Mouse (Mus musculus) forebrain, embryonic 14.5 days (tissue): ENCODE measurements around the gene Dnaja3. TPM values are rescaled to one million over a fixed set of nuclear protein-coding genes. Genes with fewer than 3 reads are reported as not detected.

Experiments used
- ATAC-seq: fragments of 200-750 bp; cut with Nextera tagmentation; 2 replicates; pipeline ENCODE4 v1.8.0; 2017; ENCODE audit warnings: mild to moderate bottlenecking, moderate library complexity
- DNase-seq: peaks from one replicate; pipeline ENCODE4 v3.0.0-alpha.2; 2015; ENCODE audit warnings: low spot score
- H3K27ac ChIP-seq: fragments of 300-500 bp; sonication (generic); 2 replicates; pipeline ENCODE4 v1.5.1; 2014; ENCODE audit warnings: low read depth, mild to moderate bottlenecking, control low read depth, low read length, moderate library complexity
- H3K27me3 ChIP-seq: fragments of 300-500 bp; sonication (generic); replicated peaks from 2 replicates; pipeline ENCODE4 v1.6.1; 2014; ENCODE audit warnings: low read length, control low read depth, mixed read lengths; ENCODE audit not compliant: control insufficient read depth, insufficient read depth
- H3K36me3 ChIP-seq: fragments of 300-500 bp; sonication (generic); 2 replicates; pipeline ENCODE4 v1.6.1; 2014; ENCODE audit warnings: low read length, control low read depth; ENCODE audit not compliant: control insufficient read depth, insufficient read depth
- H3K4me1 ChIP-seq: fragments of 300-500 bp; sonication (generic); 2 replicates; pipeline ENCODE4 v1.6.1; 2014; ENCODE audit warnings: antibody characterized with exemption, low read length, control low read depth; ENCODE audit not compliant: control insufficient read depth, insufficient read depth
- H3K4me2 ChIP-seq: fragments of 300-500 bp; sonication (generic); 2 replicates; pipeline ENCODE4 v1.6.1; 2014; ENCODE audit warnings: mild to moderate bottlenecking, control low read depth, low read length
- H3K4me3 ChIP-seq: fragments of 300-500 bp; sonication (generic); 2 replicates; pipeline ENCODE4 v1.5.1; 2014; ENCODE audit warnings: low read depth, low read length, control low read depth
- H3K9ac ChIP-seq: fragments of 300-500 bp; sonication (generic); 2 replicates; pipeline ENCODE4 v1.6.1; 2014; ENCODE audit warnings: mild to moderate bottlenecking, low read length, control low read depth, moderate library complexity
- H3K9me3 ChIP-seq: fragments of 300-500 bp; sonication (generic); replicated peaks from 2 replicates; pipeline ENCODE4 v1.6.1; 2016; ENCODE audit warnings: low read length, control low read depth, mixed read lengths; ENCODE audit not compliant: control insufficient read depth
- WGBS: fragments of 180-500 bp; shearing (Covaris S2); extraction: QIAGEN DNeasy Blood & Tissue Kit; methylation state at CpG from one replicate; pipeline ENCODE4 v1.1.7; 2014; 5-methylcytosine and 5-hydroxymethylcytosine counted together
- polyA plus RNA-seq: library from polyadenylated mRNA; unstranded; fragments of >200 nt; fragmentation: Nextera tagmentation; extraction: Ambion mirVana; gene quantifications from 2 replicates; pipeline ENCODE4 v1.2.1, GENCODE M21; 2014

The Dnaja3 gene
- polyA plus RNA-seq, 1 experiment from 2014 or later: 39.7 TPM

GRCm38 (mm10) chr16:4659326-4659725, 19.5 kb downstream of the Dnaja3 start:
- Histone ChIP-seq H3K9me3 (no peaks in the 10 kb centered on the region), H3K9ac (peak overlapping the region; percentile 29), H3K27me3 (no peaks in the 10 kb centered on the region), H3K27ac (0 out of 2 replicates have a peak overlapping the region, but pooled peaks have one; percentile 24), H3K4me1 (peaks cover 9% of the 10 kb centered on the region), H3K36me3 (peaks cover 8% of the 10 kb centered on the region), H3K4me3 (no peak overlapping the region), H3K4me2 (0 out of 2 replicates have a peak overlapping the region, but pooled peaks have one; percentile 20)
- WGBS: 4% methylated on average over 2 of the region's 2 CpGs
- peak; percentile 11; the same call in 1 of the 2 replicates for ATAC-seq
- no peak for DNase-seq

DNA sequence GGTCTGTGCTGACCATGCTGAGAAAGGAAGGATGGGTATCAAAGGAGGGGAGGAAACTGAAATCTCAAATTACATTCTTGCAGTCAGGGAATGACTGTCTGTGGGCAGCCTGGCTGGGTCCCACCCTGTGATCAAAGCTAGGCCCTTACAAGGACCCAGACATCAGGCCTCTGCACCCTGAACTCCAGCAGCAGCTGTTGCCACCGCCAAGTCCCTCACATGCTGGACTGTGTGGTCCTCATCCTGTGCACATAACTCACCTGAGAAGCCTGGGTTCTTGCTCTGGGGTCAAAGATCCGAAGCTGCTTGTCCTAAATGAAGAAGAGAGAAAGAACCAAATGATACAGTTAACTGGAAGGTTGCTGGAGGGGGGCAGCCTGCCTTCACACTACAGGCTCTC, 21.8 kb downstream of the Dnaja3 start:
- Histone ChIP-seq H3K27me3 (no peaks in the 10 kb centered on the region), H3K27ac (no peak overlapping the region), H3K4me1 (peaks cover 9% of the 10 kb centered on the region), H3K9ac (no peak overlapping the region), H3K4me3 (no peak overlapping the region), H3K36me3 (peaks cover 15% of the 10 kb centered on the region; the same call in 1 of the 2 replicates), H3K9me3 (no peaks in the 10 kb centered on the region), H3K4me2 (no peak overlapping the region)
- ATAC-seq: no peak
- 80% methylated on average over 2 of the region's 2 CpGs for WGBS
- no peak for DNase-seq

GRCm38 (mm10) chr16:4663806-4664205, 24.0 kb downstream of the Dnaja3 start:
- Histone ChIP-seq H3K4me2 (no peak overlapping the region), H3K27ac (no peak overlapping the region), H3K36me3 (peaks cover 29% of the 10 kb centered on the region), H3K9ac (no peak overlapping the region), H3K4me1 (peaks cover 6% of the 10 kb centered on the region), H3K27me3 (no peaks in the 10 kb centered on the region), H3K9me3 (no peaks in the 10 kb centered on the region), H3K4me3 (no peak overlapping the region)
- no peak for ATAC-seq
- no peak for DNase-seq
- 77% methylated on average over 2 of the region's 2 CpGs for WGBS

- no peak for DNase-seq
- H3K27me3 ChIP-seq: no peaks in the 10 kb centered on the region
- ATAC-seq: no peak
- no peak overlapping the region for H3K9ac ChIP-seq
- no peaks in the 10 kb centered on the region for H3K9me3 ChIP-seq
- H3K4me1 ChIP-seq: no peaks in the 10 kb centered on the region
- H3K4me2 ChIP-seq: no peak overlapping the region
- H3K36me3 ChIP-seq: peaks cover 33% of the 10 kb centered on the region
- no peak overlapping the region for H3K4me3 ChIP-seq
- no peak overlapping the region for H3K27ac ChIP-seq
- 87% methylated on average over 2 of the region's 2 CpGs for WGBS
Measured at GRCm38 (mm10) chr16:4665726-4666125, 25.9 kb downstream of the Dnaja3 start.

DNA sequence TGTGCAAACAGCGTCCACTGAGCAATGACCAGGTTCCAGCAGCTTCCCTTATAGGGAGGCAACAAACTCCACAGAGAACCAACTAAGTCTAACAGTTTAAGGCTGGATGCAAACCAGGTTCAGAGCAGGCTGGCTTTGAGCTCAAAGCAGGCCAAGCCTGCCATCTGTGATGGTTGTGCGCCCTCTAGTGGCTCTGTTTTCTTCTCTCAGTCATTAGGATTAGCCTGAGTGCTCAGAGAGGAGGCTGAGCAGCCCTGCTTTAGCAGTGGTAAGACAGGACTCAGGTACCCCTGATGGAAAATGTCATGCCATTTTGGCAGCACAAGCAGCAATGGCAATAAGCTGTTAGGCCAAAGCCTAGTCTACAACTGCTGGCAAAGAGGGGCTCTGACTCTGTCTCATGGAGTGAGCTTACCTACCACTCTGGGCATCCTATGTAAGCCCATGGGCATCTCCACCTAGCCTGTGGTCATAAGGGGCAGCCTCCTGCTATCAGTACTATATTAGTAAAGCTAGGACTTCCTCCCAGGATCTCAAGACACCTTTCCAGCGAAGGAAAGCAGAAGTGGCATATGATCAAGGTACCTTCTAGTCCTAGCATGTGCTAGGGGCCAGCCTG, 27.5 kb downstream of the Dnaja3 start:
- Histone ChIP-seq H3K9me3 (no peaks in the 10 kb centered on the region), H3K4me1 (no peaks in the 10 kb centered on the region), H3K4me2 (no peak overlapping the region), H3K27ac (no peak overlapping the region), H3K4me3 (no peak overlapping the region), H3K27me3 (no peaks in the 10 kb centered on the region), H3K36me3 (peaks cover 35% of the 10 kb centered on the region), H3K9ac (no peak overlapping the region)
- 35% methylated on average over 3 of the region's 3 CpGs for WGBS
- ATAC-seq (peak; percentile 94), DNase-seq (peak; percentile 96)

DNA sequence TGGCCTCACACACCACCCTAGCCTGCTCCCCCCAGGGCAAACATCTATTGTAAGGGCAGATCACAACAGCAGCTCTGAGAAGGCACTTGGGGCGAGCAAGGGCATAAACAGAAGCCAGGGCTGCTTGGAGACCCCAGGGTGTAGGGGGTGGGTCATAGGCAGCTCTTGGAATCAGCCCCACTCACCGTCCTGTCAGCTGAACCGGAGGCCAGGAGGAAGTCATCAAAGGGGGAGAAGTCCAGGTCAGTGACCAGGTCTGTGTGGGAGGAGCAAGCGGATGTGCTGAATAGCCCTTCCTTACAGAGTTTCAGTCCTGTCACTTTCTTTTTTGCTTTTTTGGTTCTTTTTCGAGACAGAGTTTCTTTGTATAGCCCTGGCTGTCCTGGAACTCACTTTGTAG, 30.5 kb downstream of the Dnaja3 start:
- Histone ChIP-seq H3K4me2 (no peak overlapping the region), H3K27ac (no peak overlapping the region), H3K4me1 (no peaks in the 10 kb centered on the region), H3K9ac (no peak overlapping the region), H3K36me3 (peaks cover 45% of the 10 kb centered on the region), H3K9me3 (no peaks in the 10 kb centered on the region), H3K4me3 (no peak overlapping the region), H3K27me3 (no peaks in the 10 kb centered on the region)
- no peak for ATAC-seq
- WGBS: 81% methylated on average over 5 of the region's 5 CpGs
- DNase-seq: no peak

DNA sequence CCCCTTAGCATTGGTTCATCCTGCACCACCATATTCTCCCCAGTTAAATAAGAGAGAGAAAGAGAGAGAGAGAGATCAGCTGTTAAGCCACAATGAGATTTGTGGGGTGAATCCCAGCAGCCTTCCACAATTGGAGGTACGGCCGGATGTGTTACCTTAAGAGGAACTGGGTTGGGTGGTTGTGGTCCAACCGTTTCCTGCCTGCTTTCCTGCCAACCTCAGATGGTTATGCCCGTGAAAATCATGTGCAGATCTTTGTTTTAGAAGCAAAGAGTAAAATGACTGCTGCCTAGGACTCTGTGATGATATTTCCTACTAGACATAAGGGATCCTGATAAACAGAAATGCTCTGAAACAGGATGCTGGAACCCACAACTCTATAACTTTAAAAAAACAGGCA, 34.3 kb downstream of the Dnaja3 start:
- H3K27me3 ChIP-seq: no peaks in the 10 kb centered on the region
- no peak overlapping the region for H3K9ac ChIP-seq
- 85% methylated on average over 4 of the region's 4 CpGs for WGBS
- H3K36me3 ChIP-seq: peaks cover 24% of the 10 kb centered on the region
- no peak overlapping the region for H3K4me3 ChIP-seq
- DNase-seq (no peak), ATAC-seq (no peak)
- H3K4me2 ChIP-seq: no peak overlapping the region
- no peak overlapping the region for H3K27ac ChIP-seq
- H3K4me1 ChIP-seq: peaks cover 3% of the 10 kb centered on the region; the same call in 1 of the 2 replicates
- H3K9me3 ChIP-seq: no peaks in the 10 kb centered on the region

DNA sequence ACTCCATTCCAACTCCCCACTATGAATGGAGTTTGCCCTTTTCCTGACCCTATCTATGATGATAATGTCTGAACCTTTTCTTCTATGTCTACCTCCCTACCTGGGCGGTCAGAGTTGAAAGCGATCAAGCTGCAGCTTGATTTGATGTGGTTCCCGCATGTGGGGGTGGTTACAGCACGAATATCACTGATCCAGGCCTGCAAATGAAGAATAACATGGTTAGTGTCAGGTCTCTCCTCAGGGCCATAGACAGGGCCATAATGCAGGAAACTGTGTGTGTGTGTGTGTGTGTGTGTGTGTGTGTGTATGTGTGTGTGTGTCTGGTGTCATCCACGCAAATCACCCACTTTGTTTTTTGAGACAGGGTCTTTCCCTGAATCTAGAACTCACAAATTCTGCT, 37.0 kb downstream of the Dnaja3 start:
- peaks cover 4% of the 10 kb centered on the region; the same call in 1 of the 2 replicates for H3K4me1 ChIP-seq
- H3K9me3 ChIP-seq: no peaks in the 10 kb centered on the region
- H3K27me3 ChIP-seq: no peaks in the 10 kb centered on the region
- ATAC-seq (no peak), DNase-seq (no peak)
- H3K36me3 ChIP-seq: peaks cover 23% of the 10 kb centered on the region
- no peak overlapping the region for H3K4me3 ChIP-seq
- no peak overlapping the region for H3K27ac ChIP-seq
- no peak overlapping the region for H3K4me2 ChIP-seq
- 97% methylated on average over 5 of the region's 5 CpGs for WGBS
- H3K9ac ChIP-seq: no peak overlapping the region

GRCm38 (mm10) chr16:4678080-4678479, 38.3 kb downstream of the Dnaja3 start:
- no peak for DNase-seq
- Histone ChIP-seq H3K9ac (no peak overlapping the region), H3K27ac (no peak overlapping the region), H3K36me3 (peaks cover 19% of the 10 kb centered on the region), H3K9me3 (no peaks in the 10 kb centered on the region), H3K27me3 (no peaks in the 10 kb centered on the region), H3K4me1 (peaks cover 5% of the 10 kb centered on the region; the same call in 1 of the 2 replicates), H3K4me2 (peak overlapping the region; percentile 98; the same call in 1 of the 2 replicates), H3K4me3 (no peak overlapping the region)
- no peak for ATAC-seq
- 86% methylated on average over 5 of the region's 5 CpGs for WGBS
